11 mouse cellular contexts compared by ENCODE assay signal in the genomic region with DNA sequence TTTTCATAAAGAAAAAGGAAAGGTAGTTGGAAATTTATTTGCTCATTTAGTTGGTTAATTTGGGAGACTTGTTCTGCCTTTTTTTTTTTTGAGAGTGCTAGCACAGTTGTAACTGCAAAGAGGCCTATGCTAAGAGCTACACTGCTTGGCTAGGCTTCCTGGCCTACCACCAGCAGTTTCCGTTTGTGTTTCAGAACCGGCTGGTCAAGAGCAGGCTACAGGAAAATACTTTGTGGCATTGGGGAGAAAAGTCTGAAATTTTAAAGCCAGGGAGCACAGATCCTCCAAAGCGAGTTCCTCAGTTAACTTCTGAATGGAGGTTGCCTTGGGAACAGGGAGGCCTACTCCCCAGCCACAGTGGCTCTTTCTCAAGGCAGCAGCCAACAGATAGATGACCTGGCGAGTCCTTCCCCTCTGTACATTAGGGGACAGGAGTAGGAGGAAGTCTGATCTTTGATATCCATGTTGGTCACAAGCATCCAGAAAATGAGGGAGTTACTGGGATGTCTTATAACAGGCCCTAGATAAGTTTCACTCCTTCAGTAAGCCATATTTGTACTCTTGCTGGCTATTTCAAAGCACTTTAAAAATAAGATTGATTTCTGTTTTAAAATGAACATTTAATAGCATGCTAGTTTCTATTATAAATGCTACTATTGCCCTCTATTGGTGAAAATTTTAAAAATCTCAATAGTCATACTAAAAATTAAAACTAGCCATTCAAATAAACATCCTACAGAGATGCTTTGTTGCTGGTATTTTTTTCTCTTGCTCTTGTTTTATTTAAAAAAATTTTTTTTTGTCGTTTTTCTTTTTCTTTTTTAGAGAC. TPM values are rescaled to one million over a fixed set of nuclear protein-coding genes. Genes with fewer than 3 reads are reported as not detected.
DNase-seq lines count a peak whose midpoint lies in the region; ATAC-seq and TF ChIP-seq lines count a peak whose summit lies in the region.
"Had no signal": no experiment of that assay in that cellular context is flagged by ENCODE, and none has a peak within 500 bp of the region (broad histone marks: within the 10 kb centered on the region; RNA-seq: fewer than 3 reads in every experiment).

No protein-coding gene starts in this region.

- no peak overlapping the region for H3K9ac ChIP-seq in intestine, embryonic 14.5 days (ENCODE audit: low read length)
- H3K9ac ChIP-seq in intestine, embryonic 16.5 days (ENCODE audit: low read depth, low read length): no peak overlapping the region
- no peak overlapping the region for H3K9ac ChIP-seq in stomach, postnatal 0 days (ENCODE audit: low read length)
- H3K9ac ChIP-seq: forebrain, embryonic 13.5 days; liver, embryonic 15.5 days had no signal

- intact Hi-C loops in gastrocnemius, postnatal 36 days (cut with DNase I): no loop called here

- DNase-seq in intestine, embryonic 14.5 days (ENCODE audit: low spot score): no peak
- DNase-seq in right cerebral cortex, postnatal 10 days (ENCODE audit: low spot score in 2 of 2): peak; percentile 53 to 63
- DNase-seq in right cerebral cortex, postnatal 36 days (ENCODE audit: low spot score in 2 of 2): no peak
- DNase-seq in gastrocnemius, postnatal 36 days: peak; percentile 31 to 53
- DNase-seq in stomach, postnatal 0 days (ENCODE audit: low spot score): no peak
- DNase-seq in frontal cortex, adult 2 months (ENCODE audit: extremely low spot score in 1 of 2, low spot score in 1 of 2): no peak
- DNase-seq: kidney, postnatal 36 days; thymus, adult 18-20 months had no signal

- H3K27me3 ChIP-seq in intestine, embryonic 14.5 days (replicated peaks; ENCODE audit: control insufficient read depth, insufficient read depth, low read length): no peaks in the 10 kb centered on the region
- no peaks in the 10 kb centered on the region for H3K27me3 ChIP-seq in intestine, embryonic 16.5 days (replicated peaks; ENCODE audit: control insufficient read depth, insufficient read depth, low read length)
- H3K27me3 ChIP-seq in stomach, postnatal 0 days (ENCODE audit: control insufficient read depth, insufficient read depth, low read length): no peaks in the 10 kb centered on the region
- H3K27me3 ChIP-seq: forebrain, embryonic 13.5 days; liver, embryonic 15.5 days had no signal

- TF ChIP-seq CTCF in stomach, postnatal 0 days (IDR thresholded peaks at IDR 0.05; ENCODE audit: low read depth): peak; percentile 58

- WGBS in intestine, embryonic 14.5 days: 52% methylated on average over 5 of the region's 5 CpGs
- WGBS in intestine, embryonic 16.5 days: 51% methylated on average over 5 of the region's 5 CpGs
- 45% methylated on average over 5 of the region's 5 CpGs for WGBS in stomach, postnatal 0 days

- H3K9me3 ChIP-seq in intestine, embryonic 14.5 days (ENCODE audit: control insufficient read depth, low read length): no peaks in the 10 kb centered on the region
- no peaks in the 10 kb centered on the region for H3K9me3 ChIP-seq in intestine, embryonic 16.5 days (ENCODE audit: control insufficient read depth, low read length)
- H3K9me3 ChIP-seq in stomach, postnatal 0 days (ENCODE audit: control insufficient read depth, low read length): no peaks in the 10 kb centered on the region
- H3K9me3 ChIP-seq: forebrain, embryonic 13.5 days; liver, embryonic 15.5 days had no signal

- 0 out of 2 replicates have a peak, but pooled peaks cover 3% of the 10 kb centered on the region for H3K4me1 ChIP-seq in intestine, embryonic 14.5 days (replicated peaks; ENCODE audit: control insufficient read depth, insufficient read depth, low read length)
- H3K4me1 ChIP-seq in intestine, embryonic 16.5 days (ENCODE audit: control insufficient read depth, insufficient read depth, low read length): no peaks in the 10 kb centered on the region
- H3K4me1 ChIP-seq in stomach, postnatal 0 days (replicated peaks; ENCODE audit: control insufficient read depth, insufficient read depth): no peaks in the 10 kb centered on the region
- H3K4me1 ChIP-seq: forebrain, embryonic 13.5 days; liver, embryonic 15.5 days had no signal

- H3K4me2 ChIP-seq in intestine, embryonic 14.5 days (ENCODE audit: low read length): no peak overlapping the region
- no peak overlapping the region for H3K4me2 ChIP-seq in intestine, embryonic 16.5 days (ENCODE audit: low read depth, low read length)
- H3K4me2 ChIP-seq in stomach, postnatal 0 days (replicated peaks; ENCODE audit: low read depth): no peak overlapping the region
- H3K4me2 ChIP-seq: forebrain, embryonic 13.5 days; liver, embryonic 15.5 days had no signal

- peaks cover 29% of the 10 kb centered on the region for H3K36me3 ChIP-seq in intestine, embryonic 14.5 days (ENCODE audit: control insufficient read depth, insufficient read depth, low read length)
- no peaks in the 10 kb centered on the region for H3K36me3 ChIP-seq in intestine, embryonic 16.5 days (ENCODE audit: control insufficient read depth, insufficient read depth, low read length)
- 0 out of 2 replicates have a peak, but pooled peaks cover 9% of the 10 kb centered on the region for H3K36me3 ChIP-seq in stomach, postnatal 0 days (ENCODE audit: control insufficient read depth, insufficient read depth, low read length)

- H3K4me3 ChIP-seq in intestine, embryonic 14.5 days (ENCODE audit: low read depth, low read length): no peak overlapping the region
- no peak overlapping the region for H3K4me3 ChIP-seq in intestine, embryonic 16.5 days (ENCODE audit: low read length)
- no peak overlapping the region for H3K4me3 ChIP-seq in stomach, postnatal 0 days (ENCODE audit: low read depth, low read length)
- H3K4me3 ChIP-seq: forebrain, embryonic 13.5 days; liver, embryonic 15.5 days had no signal

- H3K27ac ChIP-seq in intestine, embryonic 14.5 days (ENCODE audit: low read depth): 0 out of 2 replicates have a peak overlapping the region, but pooled peaks have one; percentile 18
- no peak overlapping the region for H3K27ac ChIP-seq in intestine, embryonic 16.5 days (ENCODE audit: low read length)
- no peak overlapping the region for H3K27ac ChIP-seq in stomach, postnatal 0 days (replicated peaks)
- H3K27ac ChIP-seq: forebrain, embryonic 13.5 days; liver, embryonic 15.5 days had no signal

- no peak for ATAC-seq in intestine, embryonic 14.5 days (replicated peaks; ENCODE audit: low FRiP score, low TSS enrichment, low read depth)
- ATAC-seq in intestine, embryonic 16.5 days: no peak
- no peak for ATAC-seq in stomach, postnatal 0 days (ENCODE audit: low FRiP score, low TSS enrichment)
- ATAC-seq: forebrain, embryonic 13.5 days had no signal

- no peak for TF ChIP-seq EP300 in stomach, postnatal 0 days (optimal IDR thresholded peaks at IDR 0.05)

RNA-seq across cellular contexts. Expression of a gene that starts 38.1 kb away (rescaled TPM):
- 62.1 and 67.1 TPM in 2 replicates for polyA plus RNA-seq in intestine, embryonic 14.5 days (2014; fragmentation: Nextera tagmentation; extraction: Ambion mirVana)
- 51.5 and 55.7 TPM in 2 replicates for polyA plus RNA-seq in intestine, embryonic 16.5 days (2015; fragmentation: Nextera tagmentation; extraction: Ambion mirVana)
- total RNA-seq in gastrocnemius, postnatal 36 days (2021): 10 to 100 TPM; 28.4 to 32.1 TPM
- 22.2 and 23.2 TPM in 2 replicates for polyA plus RNA-seq in stomach, postnatal 0 days (2015; fragmentation: Nextera tagmentation; extraction: Ambion mirVana)
- polyA plus RNA-seq in frontal cortex, adult 2 months (2012; rRNA removed): 7.9 and 8.4 TPM in 2 replicates

Comparison
In these comparisons a context has a peak if more than half of its experiments do, and no peak if none do; other contexts are left out.
1. DNase-seq: peak in right cerebral cortex, postnatal 10 days (2 of 2) and gastrocnemius, postnatal 36 days (2 of 2); none in intestine, embryonic 14.5 days (single experiment), right cerebral cortex, postnatal 36 days (0 of 2), stomach, postnatal 0 days (single experiment) and frontal cortex, adult 2 months (0 of 2).